Mouse (Mus musculus) c-Kit-positive CD71-negative TER-119-negative erythroid progenitor cells, embryonic 14.5 days (primary cell): ENCODE results near the gene Gm9195.

Experiments
- DNase-seq: peaks from one replicate; pipeline ENCODE4 v3.0.0-alpha.2; 2013; ENCODE audit warnings: low read depth

The Gm9195 gene

GRCm38 (mm10) chr14:72442936-72443335 lies 48.7 kb downstream of the Gm9195 start:
- DNase-seq = no peak

- DNase-seq = no peak
Measured at GRCm38 (mm10) chr14:72440929-72441328, 50.7 kb downstream of the Gm9195 start.

GRCm38 (mm10) chr14:72440436-72440835 lies 51.2 kb downstream of the Gm9195 start:
- DNase-seq = no peak

- DNase-seq = no peak
Measured at GRCm38 (mm10) chr14:72438976-72439375, 52.7 kb downstream of the Gm9195 start.

- DNase-seq = no peak
Measured at GRCm38 (mm10) chr14:72389696-72390095, 101.9 kb downstream of the Gm9195 start.

GRCm38 (mm10) chr14:72389288-72389687 lies 102.3 kb downstream of the Gm9195 start:
- DNase-seq = no peak

- peak; percentile 18 for DNase-seq
Measured at GRCm38 (mm10) chr14:72377224-72377623, 114.4 kb downstream of the Gm9195 start.
